Mouse (Mus musculus) kidney, embryonic 16.5 days (tissue): ENCODE data around the gene Smtn. TPM values are rescaled to one million over a fixed set of nuclear protein-coding genes. Genes with fewer than 3 reads are reported as not detected.

Experiments
- ATAC-seq: fragments of 200-750 bp; cut with Nextera tagmentation; 2 replicates; pipeline ENCODE4 v1.8.0; 2017; ENCODE audit warnings: moderate TSS enrichment; ENCODE audit not compliant: low FRiP score, low TSS enrichment
- H3K27ac ChIP-seq: fragments of 300-500 bp; sonication (generic); 2 replicates; pipeline ENCODE4 v1.5.1; 2014; ENCODE audit warnings: low read length
- H3K27me3 ChIP-seq: fragments of 300-500 bp; sonication (generic); 2 replicates; pipeline ENCODE4 v1.6.1; 2014; ENCODE audit warnings: low read length, control low read depth, mixed read lengths; ENCODE audit not compliant: insufficient read depth
- H3K36me3 ChIP-seq: fragments of 300-500 bp; sonication (generic); 2 replicates; pipeline ENCODE4 v1.6.1; 2014; ENCODE audit warnings: low read length, control low read depth, mixed read lengths; ENCODE audit not compliant: insufficient read depth
- H3K4me1 ChIP-seq: fragments of 300-500 bp; sonication (generic); 2 replicates; pipeline ENCODE4 v1.6.1; 2014; ENCODE audit warnings: low read length, control low read depth, mixed read lengths; ENCODE audit not compliant: insufficient read depth
- H3K4me2 ChIP-seq: fragments of 300-500 bp; sonication (generic); replicated peaks from 2 replicates; pipeline ENCODE4 v1.6.1; 2014; ENCODE audit warnings: low read depth, low read length
- H3K4me3 ChIP-seq: fragments of 300-500 bp; sonication (generic); 2 replicates; pipeline ENCODE4 v1.5.1; 2014; ENCODE audit warnings: mild to moderate bottlenecking, low read length
- H3K9ac ChIP-seq: fragments of 300-500 bp; sonication (generic); replicated peaks from 2 replicates; pipeline ENCODE4 v1.6.1; 2014; ENCODE audit warnings: low read length
- H3K9me3 ChIP-seq: fragments of 300-500 bp; sonication (generic); 2 replicates; pipeline ENCODE4 v1.6.1; 2016; ENCODE audit warnings: low read length, control low read depth
- WGBS: fragments of 180-500 bp; shearing (Covaris S2); extraction: QIAGEN DNeasy Blood & Tissue Kit; methylation state at CpG from one replicate; pipeline ENCODE4 v1.1.7; 2014; 5-methylcytosine and 5-hydroxymethylcytosine counted together
- polyA plus RNA-seq: library from polyadenylated mRNA; unstranded; fragments of >200 nt; fragmentation: Nextera tagmentation; extraction: Ambion mirVana; gene quantifications from 2 replicates; pipeline ENCODE4 v1.2.1, GENCODE M21; 2015

Smtn gene
- polyA plus RNA-seq, 1 experiment from 2014 or later = 116 TPM

DNA sequence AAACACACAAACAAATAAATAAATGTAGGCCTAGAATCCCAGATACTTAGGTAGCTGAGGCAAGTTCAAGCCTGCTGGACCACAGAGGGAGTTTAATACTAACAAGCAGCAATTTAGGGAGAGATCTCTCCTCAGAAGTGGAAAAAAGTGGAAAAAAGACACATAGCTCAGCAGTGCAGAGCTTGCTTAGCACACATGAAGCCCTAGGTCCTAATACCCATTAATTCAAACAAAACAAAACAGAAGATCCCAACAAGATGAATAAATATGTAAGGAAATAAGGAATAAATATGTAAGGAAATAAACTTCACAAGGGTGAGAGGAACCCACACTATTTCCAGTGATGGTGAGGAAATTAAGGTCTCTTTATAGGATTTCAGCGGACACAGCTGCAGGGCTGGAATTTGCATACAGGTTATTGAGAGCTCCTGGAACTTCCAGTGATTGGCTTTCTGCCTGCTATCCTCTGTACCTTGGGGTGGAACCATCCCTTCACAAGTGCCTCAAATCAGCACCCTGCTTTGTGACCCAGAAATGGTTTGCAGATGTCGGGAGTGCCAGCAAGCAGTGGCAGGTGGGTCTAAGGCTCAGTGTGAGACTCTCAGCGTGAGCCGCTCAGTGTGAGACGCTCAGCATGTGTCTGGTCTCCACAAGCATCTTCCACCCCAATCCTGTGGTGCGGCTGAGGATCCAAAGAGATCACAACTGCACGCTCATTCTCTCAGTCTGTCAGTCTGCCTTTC lies 16.4 kb downstream of the Smtn start:
- Histone ChIP-seq H3K4me2 (no peak overlapping the region), H3K9me3 (no peaks in the 10 kb centered on the region), H3K4me1 (no peaks in the 10 kb centered on the region), H3K9ac (no peak overlapping the region), H3K27ac (no peak overlapping the region), H3K27me3 (no peaks in the 10 kb centered on the region), H3K36me3 (peaks cover 81% of the 10 kb centered on the region), H3K4me3 (no peak overlapping the region)
- 90% methylated on average over 7 of the region's 7 CpGs for WGBS
- ATAC-seq = no peak

- H3K4me3 ChIP-seq = no peak overlapping the region
- WGBS = 94% methylated on average over 17 of the region's 17 CpGs
- no peaks in the 10 kb centered on the region for H3K27me3 ChIP-seq
- no peaks in the 10 kb centered on the region for H3K9me3 ChIP-seq
- peaks cover 66% of the 10 kb centered on the region for H3K36me3 ChIP-seq
- H3K9ac ChIP-seq = no peak overlapping the region
- H3K27ac ChIP-seq = no peak overlapping the region
- peaks cover 5% of the 10 kb centered on the region for H3K4me1 ChIP-seq
- ATAC-seq = no peak
- H3K4me2 ChIP-seq = no peak overlapping the region
Measured at GRCm38 (mm10) chr11:3522285-3523000, 18.0 kb downstream of the Smtn start.

DNA sequence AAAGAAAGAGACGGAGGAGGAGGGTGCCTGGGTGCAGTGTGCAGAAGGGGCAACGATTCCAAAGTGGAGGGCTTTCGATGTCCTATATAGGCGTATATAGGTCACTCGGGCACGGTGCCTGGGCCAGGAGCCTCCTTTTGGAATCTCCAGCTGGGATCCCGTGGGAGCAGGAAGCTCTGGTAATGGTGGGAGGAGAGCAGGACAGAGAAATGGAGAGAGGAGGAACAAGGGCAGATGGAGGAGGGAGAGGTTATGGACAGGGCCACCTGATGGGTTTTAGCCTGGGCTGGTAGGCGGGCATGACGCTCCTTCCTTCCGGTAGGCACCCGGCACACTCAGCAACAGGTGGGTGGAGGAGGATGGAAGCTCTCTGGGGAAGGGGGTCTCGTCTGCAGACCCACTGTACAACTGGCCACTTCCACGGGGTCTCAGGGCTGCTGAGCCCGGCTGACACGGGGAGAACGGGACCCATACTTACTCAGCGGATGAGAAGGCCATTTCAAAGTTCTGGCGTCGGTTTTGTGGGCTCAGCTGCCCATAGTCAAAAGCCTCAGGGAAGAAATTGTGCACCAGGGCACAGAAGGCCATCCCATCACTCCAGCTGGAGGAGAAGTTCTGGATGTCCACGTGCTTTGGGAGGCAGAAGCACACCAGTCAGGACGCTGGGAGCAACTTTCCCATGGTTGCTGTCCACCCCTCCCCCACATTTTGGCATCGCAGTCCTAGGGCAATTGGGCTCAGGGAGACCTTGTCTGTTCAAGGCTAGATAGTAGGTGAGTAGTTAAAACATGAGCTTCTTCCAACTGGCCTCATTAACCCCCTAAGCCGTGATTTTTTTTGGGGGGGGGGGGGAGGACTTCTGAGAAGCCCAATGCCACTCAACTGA lies 18.8 kb downstream of the Smtn start:
- H3K4me1 ChIP-seq = peaks cover 13% of the 10 kb centered on the region

GRCm38 (mm10) chr11:3520919-3521318 lies 19.5 kb downstream of the Smtn start:
- Histone ChIP-seq H3K9ac (no peak overlapping the region), H3K9me3 (no peaks in the 10 kb centered on the region), H3K36me3 (peaks cover 52% of the 10 kb centered on the region), H3K4me2 (no peak overlapping the region), H3K27me3 (peaks cover 2% of the 10 kb centered on the region; the same call in 1 of the 2 replicates), H3K4me3 (no peak overlapping the region), H3K4me1 (peaks cover 20% of the 10 kb centered on the region), H3K27ac (no peak overlapping the region)
- 58% methylated on average over 14 of the region's 14 CpGs for WGBS
- ATAC-seq = no peak

More for the DNA sequence above, 18.8 kb downstream of the Smtn start:
- H3K27ac ChIP-seq = no peak overlapping the region
- no peak for ATAC-seq
- H3K4me2 ChIP-seq = no peak overlapping the region
- no peak overlapping the region for H3K9ac ChIP-seq
- H3K4me3 ChIP-seq = no peak overlapping the region
- H3K9me3 ChIP-seq = no peaks in the 10 kb centered on the region
- H3K27me3 ChIP-seq = peaks cover 1% of the 10 kb centered on the region; the same call in 1 of the 2 replicates
- H3K36me3 ChIP-seq = peaks cover 58% of the 10 kb centered on the region
- WGBS = 81% methylated on average over 23 of the region's 23 CpGs

GRCm38 (mm10) chr11:3519756-3520398 lies 20.5 kb downstream of the Smtn start:
- H3K9ac ChIP-seq = no peak overlapping the region
- no peak overlapping the region for H3K27ac ChIP-seq
- 72% methylated on average over 11 of the region's 11 CpGs for WGBS
- H3K4me3 ChIP-seq = no peak overlapping the region
- H3K9me3 ChIP-seq = no peaks in the 10 kb centered on the region
- peaks cover 41% of the 10 kb centered on the region for H3K36me3 ChIP-seq
- peaks cover 2% of the 10 kb centered on the region; the same call in 1 of the 2 replicates for H3K27me3 ChIP-seq
- H3K4me2 ChIP-seq = no peak overlapping the region
- no peak for ATAC-seq
- peaks cover 24% of the 10 kb centered on the region for H3K4me1 ChIP-seq

DNA sequence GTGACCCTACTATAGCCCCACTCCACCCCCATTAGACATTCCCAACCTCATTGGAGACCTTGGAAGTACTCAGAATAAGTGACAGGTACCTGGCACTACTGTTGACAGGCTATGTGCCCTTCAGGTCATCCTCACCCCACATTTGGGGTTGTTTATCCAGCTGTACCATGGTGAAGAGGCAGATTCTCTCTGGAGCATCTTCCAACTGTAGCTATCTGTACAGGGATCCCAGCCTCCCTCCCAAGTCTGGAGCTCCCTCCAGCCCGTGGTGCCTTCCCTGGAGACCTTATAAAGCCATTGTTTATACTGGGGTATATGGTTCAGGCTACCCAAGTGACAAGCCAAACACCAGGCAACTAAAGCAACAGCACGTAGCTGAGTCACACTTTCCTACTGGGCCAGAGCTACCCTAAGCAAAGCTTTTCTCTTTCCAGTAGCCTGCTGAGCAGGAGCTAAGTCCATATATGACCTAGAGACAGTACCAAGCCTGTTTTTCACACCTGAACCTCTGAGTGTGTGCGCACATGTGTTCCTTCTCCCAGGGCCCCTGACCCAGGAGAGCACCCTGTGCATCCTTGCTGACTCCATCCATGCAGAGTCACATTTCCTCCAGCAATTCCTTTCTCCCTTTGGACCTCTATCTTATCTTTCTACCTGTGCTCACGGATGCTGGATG lies 21.2 kb downstream of the Smtn start:
- no peak overlapping the region for H3K9ac ChIP-seq
- 66% methylated on average over 4 of the region's 4 CpGs for WGBS
- H3K4me3 ChIP-seq = no peak overlapping the region
- H3K27ac ChIP-seq = no peak overlapping the region
- peaks cover 24% of the 10 kb centered on the region for H3K4me1 ChIP-seq
- H3K4me2 ChIP-seq = no peak overlapping the region
- H3K9me3 ChIP-seq = no peaks in the 10 kb centered on the region
- H3K27me3 ChIP-seq = peaks cover 2% of the 10 kb centered on the region; the same call in 1 of the 2 replicates
- H3K36me3 ChIP-seq = peaks cover 34% of the 10 kb centered on the region
- ATAC-seq = no peak

GRCm38 (mm10) chr11:3517846-3518732 lies 22.3 kb downstream of the Smtn start:
- H3K27ac ChIP-seq = no peak overlapping the region
- peaks cover 28% of the 10 kb centered on the region for H3K4me1 ChIP-seq
- H3K9ac ChIP-seq = no peak overlapping the region
- H3K4me3 ChIP-seq = no peak overlapping the region
- WGBS = 45% methylated on average over 13 of the region's 13 CpGs
- 0 out of 2 replicates have a peak, but pooled peaks have one; percentile 7 for ATAC-seq
- H3K36me3 ChIP-seq = peaks cover 32% of the 10 kb centered on the region
- no peaks in the 10 kb centered on the region for H3K9me3 ChIP-seq
- peak overlapping the region; percentile 83 for H3K4me2 ChIP-seq
- H3K27me3 ChIP-seq = peaks cover 2% of the 10 kb centered on the region; the same call in 1 of the 2 replicates
